Mouse (Mus musculus) Muller cell, postnatal 12 days (primary cell): ENCODE measurements around the gene Atxn1.
A peak's percentile ranks its signal among the peaks of the same experiment; 100 is the strongest.

Experiments
- DNase-seq: peaks from one replicate; pipeline ENCODE4 v3.0.0-alpha.2; 2015; ENCODE audit errors: inconsistent ontology term

The Atxn1 gene

DNA sequence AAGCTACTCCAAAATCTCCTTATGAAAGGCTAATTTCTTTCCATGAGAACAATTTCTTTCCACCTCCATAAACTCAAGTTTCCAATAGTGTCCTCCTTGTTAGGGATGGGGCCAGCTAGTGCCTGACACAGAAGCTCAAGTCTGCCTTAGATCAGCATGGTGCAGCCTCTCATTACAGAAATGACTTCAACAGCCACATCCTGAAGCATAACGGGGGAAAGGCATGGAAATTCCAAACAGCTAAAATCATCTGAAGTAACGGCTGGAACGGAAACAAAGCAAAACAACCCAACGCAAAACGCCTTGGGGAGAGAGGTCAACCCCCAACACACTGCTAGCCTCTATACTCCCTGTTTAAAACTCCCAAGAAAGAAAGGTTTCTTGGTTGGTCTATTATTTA lies 284.2 kb downstream of the Atxn1 start:
- peak; percentile 77 for DNase-seq

GRCm38 (mm10) chr13:45679096-45679495 lies 285.7 kb downstream of the Atxn1 start:
- peak; percentile 32 for DNase-seq

DNA sequence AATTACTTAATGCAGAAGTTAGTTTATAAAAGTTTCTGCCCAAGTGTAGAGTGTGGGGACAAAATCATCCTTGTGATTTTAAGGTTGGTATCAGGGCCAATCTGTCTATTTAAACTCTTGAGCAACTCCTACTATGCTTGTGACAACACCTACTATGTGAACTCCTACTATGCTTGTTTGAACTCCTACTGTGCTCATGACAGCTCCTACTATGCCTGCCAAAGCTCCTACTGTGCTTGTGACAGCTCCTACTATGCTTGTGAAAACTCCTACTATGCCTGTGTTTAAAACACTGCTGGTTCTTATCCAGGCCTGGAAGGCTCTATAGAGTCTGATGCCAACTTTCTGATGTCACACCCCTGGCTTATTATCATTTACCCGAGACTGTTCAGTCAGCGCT lies 292.2 kb downstream of the Atxn1 start:
- no peak for DNase-seq

DNA sequence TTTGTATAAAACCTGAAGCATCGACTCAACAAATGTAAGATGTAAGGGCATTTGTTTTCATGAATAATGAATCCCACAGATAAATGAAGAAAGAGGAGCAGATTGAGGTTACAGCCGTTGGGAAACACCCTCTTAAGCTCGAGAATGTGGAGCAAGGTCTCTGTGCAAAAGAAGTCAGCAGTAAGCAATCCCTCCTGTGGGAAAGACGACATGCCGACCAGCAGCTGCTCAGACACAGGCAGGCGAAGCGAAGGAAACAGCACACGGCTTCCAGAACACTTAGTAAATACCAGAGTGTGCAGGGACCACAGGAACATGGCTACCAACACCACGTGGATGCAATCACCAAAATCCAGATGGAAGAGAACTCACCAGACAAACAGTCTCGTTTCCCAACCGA lies 294.8 kb downstream of the Atxn1 start:
- DNase-seq = no peak

- DNase-seq = no peak
These were observed 302.0 kb downstream of the Atxn1 start for GRCm38 (mm10) chr13:45662852-45663251.

DNA sequence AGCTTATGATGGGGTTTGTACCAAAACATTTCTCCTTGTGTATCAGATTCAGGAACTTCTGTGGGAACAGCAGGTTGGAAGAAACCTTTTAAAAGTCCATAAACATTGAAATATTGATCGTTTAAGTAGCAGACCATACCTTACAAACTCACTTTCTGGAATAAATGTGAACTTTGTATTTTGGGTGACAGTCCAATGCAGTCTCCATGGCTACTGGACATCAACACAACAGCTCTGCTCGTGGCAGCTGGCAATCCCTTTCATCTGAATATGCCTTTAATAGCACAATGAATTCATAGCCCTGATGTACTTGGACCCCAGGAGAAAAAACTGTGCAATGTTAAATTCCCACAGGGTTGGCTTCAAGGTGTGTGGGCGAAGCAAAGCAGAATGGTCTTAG lies 302.6 kb downstream of the Atxn1 start:
- DNase-seq = no peak

DNA sequence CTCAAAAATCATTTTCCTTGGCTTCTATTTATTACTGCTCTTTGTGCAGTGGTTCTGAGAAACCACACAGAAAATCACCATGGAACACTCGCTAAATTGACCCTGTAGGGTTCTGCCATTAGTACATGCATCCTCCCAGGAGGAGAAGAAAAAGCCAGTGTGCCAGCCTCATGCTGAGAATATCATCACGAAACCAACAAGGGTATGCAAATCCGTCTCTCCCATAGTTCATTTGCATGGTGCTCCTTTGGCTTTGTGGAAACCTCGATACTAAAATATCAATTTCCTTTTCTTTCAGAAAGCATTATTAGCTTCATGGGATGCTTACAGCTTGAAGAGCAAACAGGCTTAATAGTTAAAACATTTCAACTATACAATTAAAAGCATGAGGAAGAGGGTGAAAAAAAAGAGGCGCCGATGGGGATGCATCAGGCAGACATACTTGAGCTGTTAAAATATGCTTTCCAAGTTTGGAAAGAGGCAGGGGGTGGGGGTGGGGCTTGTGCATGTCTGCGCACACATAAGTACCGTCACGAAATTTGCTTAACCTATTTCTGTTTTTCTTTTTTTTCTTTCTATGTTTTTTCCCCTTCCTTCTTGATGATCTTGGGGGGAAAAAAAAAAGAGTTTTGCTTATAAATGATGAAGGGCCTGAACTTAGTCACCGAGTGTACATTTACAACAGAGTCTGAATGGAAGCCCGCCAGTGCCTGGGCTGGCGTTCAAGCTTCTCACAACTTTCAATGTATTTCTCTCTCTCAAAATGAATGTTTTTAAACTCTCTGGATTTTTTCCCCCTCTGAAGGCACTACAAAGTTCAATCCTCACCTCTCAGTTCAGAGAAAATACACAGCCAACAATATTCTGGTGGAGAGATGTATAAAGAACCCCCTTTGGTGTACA lies 303.3 kb downstream of the Atxn1 start:
- DNase-seq = no peak

DNA sequence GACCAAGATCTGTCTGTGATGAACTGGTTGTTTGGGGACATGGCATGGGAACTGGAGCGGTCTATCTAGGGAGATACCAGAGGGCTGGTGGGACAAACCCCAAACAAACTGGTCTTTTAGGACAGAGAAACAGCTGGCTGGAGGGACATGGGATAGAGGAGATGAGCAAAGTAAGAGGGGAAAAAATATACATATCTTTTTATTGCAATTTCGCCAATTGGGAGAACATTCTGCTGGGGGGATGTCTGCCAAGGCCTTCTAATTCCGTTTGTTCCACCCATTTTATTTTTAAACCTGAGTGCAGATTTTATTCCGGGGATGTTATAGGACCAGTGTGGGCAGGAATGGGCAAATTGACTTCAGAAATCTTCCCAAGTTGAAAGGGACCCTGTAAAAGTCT lies 305.0 kb downstream of the Atxn1 start:
- no peak for DNase-seq

- no peak for DNase-seq
These were observed 306.5 kb downstream of the Atxn1 start for GRCm38 (mm10) chr13:45658343-45658742.

- no peak for DNase-seq
These were observed 307.6 kb downstream of the Atxn1 start for GRCm38 (mm10) chr13:45657176-45657575.

GRCm38 (mm10) chr13:45651652-45652241 lies 313.1 kb downstream of the Atxn1 start:
- DNase-seq = no peak

- DNase-seq = no peak
These were observed 315.5 kb downstream of the Atxn1 start for GRCm38 (mm10) chr13:45649197-45649812.

- no peak for DNase-seq
These were observed 320.9 kb downstream of the Atxn1 start for GRCm38 (mm10) chr13:45643780-45644395.

DNA sequence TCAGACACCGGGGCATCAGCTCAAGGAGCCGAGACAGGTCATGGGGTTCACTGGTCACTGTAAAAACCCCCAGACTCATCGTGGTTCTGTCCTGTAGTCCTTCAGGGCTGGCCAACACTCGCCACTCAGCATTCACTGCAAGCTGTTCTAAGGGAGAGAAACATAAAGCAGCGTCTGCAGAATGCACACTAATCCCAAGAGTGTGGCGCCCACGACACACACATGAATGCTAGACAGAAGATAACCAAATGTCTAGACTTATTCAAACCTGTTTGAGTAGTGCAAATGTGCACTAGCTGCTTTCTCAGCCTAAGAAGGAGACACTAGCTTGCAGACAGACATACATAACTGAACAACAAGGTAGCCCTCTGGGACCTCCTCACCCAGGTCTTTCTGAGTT lies 321.9 kb downstream of the Atxn1 start:
- no peak for DNase-seq

DNA sequence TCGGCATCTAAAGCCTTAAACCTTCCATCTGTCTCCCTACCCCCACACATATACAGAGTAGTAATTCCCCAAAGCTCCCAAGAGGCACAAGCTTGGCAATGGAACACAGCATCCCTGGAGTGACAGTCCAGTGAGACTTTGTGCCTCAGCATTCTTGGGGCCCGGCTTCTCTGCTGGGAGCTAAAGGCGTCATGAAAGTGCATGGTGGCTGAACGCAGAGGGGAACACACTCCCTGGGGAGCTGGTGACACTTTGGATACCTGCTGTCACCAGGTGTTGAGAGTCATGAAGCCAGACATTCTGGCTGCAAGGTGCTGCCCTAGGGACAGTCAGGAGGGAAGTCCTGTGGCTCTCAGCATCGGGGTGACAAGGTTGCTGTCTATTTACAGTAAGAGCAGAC lies 324.4 kb downstream of the Atxn1 start:
- DNase-seq = no peak

DNA sequence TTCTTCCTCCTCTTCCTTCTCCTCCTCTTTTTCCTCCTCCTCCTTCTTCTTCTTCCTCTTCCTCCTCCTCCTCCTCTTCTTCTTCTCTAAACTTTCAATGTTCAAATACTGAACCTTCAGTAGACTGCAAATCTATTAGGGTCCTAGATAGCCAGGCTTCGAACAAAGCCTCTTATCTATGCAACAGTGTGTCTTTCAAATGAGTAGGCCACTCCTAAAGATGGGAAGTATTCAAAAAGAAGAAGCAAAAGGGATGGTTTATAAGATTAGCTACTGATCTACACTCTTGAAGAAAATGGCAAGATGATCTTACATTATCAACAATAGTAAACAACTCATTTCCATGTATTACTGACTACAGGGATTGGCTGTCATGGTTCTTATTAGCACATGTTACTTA lies 326.5 kb downstream of the Atxn1 start:
- DNase-seq = no peak

DNA sequence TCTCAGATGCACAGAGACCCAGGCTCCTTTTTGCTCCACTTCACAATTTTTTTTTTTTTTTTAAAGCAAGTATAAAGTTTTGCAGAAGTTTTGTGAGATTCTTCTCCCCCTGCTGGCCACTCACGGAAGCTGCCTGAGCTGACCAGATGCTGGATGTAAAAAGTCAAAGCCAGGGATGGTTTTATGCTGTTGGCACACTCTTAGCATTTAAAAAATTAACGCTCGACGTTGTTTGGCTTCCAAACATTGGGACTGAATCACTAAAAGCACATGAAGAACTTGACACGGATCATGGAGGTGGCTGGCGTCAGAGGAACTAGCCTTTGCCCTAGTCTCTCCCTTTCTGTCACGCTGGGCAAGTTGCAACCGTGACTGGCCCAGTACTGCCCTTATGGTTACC lies 327.5 kb downstream of the Atxn1 start:
- no peak for DNase-seq

DNA sequence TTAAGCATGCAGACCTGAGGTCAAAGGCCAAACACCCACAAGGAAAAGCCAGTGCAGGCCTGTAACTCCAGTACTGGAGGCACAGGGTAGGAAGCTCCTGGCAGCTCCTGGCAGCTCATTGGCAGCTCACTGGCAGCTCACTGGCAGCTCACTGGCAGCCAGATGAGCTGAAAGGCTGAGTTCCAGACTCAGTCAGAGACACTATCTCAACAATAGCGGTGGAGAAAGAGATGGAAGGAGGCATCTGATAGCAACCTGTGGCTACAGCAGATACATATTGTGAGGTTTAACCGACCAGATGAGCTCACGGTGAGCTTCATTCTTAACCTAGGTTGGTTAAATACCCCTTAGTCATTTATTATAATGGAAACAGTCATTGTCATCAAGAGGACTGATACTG lies 328.4 kb downstream of the Atxn1 start:
- DNase-seq = no peak

- no peak for DNase-seq
These were observed 330.9 kb downstream of the Atxn1 start for GRCm38 (mm10) chr13:45633918-45634317.

GRCm38 (mm10) chr13:45632133-45632532 lies 332.7 kb downstream of the Atxn1 start:
- DNase-seq = no peak

DNA sequence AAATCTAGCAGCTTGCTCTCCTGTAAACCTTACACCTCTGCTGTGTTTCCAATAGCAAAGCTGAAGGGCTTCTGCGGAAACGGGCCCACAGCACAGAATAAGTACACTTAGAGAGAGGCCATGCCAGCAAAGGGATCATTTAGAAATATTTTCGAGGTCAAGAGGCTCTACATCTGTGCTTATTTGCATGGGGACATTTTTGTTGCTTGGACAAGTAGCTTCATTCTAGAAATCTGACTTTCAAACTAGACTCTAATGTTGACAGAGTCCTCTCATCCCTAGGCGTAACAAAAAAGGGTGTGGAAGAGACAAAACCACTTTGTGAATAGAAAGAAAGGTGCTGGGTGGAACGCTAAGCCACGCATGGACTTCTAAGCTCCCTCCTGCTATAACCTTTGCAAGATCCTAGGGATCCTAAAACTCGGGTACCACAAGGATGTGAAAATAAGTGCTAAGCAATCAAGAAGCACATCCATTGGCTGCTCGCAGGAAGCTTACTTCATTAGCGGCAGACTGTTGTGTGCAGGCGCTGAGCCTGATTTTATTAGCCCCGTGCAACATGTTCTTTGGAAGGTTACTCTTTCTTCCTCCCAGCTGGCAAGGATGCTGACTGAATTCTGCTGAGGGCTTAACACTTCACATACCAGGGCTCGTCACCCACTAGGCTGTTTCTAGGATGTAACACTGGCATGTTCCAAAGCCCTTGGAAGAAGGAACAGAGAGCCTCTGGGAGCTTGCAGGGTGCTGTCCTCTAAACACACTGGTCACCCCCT lies 334.1 kb downstream of the Atxn1 start:
- DNase-seq = no peak

- DNase-seq = no peak
These were observed 335.1 kb downstream of the Atxn1 start for GRCm38 (mm10) chr13:45629750-45630149.
